Mouse (Mus musculus) monocyte, adult 2 months (primary cell): Measurements from ENCODE around the gene Helq.

ENCODE experiments used
- DNase-seq, 2 experiments: peaks; one replicate each; pipeline ENCODE4 v3.0.0; 2022; ENCODE audit warnings: low spot score in 2 of 2, low read depth in 1 of 2

Gene Helq

DNA sequence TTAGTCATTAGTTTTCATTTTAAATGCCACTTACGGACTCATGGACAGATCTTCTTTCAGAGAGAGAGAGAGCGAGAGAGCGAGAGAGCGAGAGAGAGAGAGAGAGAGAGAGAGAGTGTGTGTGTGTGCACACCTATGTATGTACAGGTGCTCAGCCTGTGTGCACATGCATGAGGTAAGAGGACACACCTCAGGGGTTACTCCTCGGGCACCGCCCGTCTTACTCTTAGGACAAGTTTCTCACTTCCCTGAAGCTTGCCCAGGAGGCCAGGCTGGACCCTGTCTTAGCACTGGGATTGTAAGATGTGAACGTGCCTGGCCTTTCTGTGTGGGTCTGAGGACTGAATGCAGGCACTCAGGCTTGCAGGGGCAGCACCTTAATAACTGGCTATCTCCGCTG is 10.9 kb downstream of the Helq start:
- DNase-seq = no peak

GRCm38 (mm10) chr5:100779002-100779401 is 19.4 kb downstream of the Helq start:
- no peak for DNase-seq

GRCm38 (mm10) chr5:100776900-100777299 is 21.5 kb downstream of the Helq start:
- DNase-seq = no peak

DNA sequence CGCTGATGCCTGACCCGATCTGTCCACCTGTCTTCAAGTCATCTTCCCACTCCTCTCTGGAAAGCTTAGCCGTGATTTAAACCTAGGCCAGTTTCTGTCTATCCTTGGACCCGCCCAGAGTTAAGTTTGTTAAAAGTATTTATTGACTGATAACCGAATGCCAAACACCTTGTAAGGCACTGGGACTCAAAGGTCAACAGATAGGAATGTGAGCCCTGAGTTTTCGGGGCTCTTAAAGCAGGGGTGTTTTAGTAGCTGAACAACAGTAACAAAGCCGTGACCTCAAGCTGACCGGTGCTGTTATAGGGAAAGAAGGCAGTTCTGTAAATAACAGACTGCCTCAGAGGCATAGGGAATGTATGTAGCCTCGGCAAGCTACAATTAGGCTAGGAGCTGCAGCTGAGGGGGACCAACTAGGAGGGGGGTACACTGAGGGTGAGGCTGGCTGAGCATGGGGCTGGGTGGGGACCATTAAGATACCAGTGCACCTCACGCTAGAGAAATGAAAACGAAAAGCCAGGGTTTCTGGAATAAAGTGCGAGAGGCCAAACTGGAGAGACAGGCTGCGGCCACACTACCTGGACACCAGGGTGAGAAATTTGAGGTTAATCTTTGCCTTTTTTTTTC is 22.5 kb downstream of the Helq start:
- no peak for DNase-seq

- DNase-seq = no peak
These were observed 26.8 kb downstream of the Helq start for GRCm38 (mm10) chr5:100771575-100771974.

DNA sequence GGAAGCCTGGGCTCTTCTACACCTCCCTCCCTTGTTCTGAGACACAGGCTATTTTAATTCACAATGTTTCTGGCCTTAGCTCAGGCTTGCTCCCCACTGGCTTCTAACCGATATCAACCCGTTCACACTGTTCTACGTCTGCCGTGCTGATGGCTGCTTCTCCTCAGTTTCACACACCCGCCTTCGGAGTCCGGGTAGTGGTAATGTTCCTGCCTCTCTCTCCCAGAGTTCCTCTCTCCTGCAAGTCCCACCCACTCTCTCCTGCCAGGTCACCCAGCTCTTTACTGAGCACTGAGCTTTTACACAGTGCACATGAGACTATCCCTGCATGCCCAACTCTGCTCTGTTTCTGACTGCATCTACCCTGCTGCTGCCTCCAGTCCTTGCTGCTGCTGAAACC is 32.4 kb downstream of the Helq start:
- DNase-seq = no peak

DNA sequence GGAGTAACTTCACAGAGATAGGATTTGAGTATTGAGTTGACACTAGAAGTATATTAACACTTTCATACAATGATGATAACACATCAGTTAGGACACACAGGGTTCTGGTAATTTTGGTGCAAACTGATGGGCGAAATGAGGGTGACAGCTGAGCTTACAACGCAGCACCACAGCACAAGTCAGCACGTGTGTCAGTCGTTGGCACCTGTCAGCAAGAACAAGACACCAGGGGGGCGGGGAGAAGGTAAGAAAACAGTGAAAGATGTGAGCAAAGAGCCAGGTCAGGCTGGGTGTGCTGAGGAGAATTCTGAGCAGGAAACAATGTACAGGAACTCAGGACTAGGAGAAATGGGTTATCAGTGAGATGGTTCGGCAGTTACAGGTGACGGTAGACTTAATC is 36.7 kb downstream of the Helq start:
- DNase-seq = no peak

DNA sequence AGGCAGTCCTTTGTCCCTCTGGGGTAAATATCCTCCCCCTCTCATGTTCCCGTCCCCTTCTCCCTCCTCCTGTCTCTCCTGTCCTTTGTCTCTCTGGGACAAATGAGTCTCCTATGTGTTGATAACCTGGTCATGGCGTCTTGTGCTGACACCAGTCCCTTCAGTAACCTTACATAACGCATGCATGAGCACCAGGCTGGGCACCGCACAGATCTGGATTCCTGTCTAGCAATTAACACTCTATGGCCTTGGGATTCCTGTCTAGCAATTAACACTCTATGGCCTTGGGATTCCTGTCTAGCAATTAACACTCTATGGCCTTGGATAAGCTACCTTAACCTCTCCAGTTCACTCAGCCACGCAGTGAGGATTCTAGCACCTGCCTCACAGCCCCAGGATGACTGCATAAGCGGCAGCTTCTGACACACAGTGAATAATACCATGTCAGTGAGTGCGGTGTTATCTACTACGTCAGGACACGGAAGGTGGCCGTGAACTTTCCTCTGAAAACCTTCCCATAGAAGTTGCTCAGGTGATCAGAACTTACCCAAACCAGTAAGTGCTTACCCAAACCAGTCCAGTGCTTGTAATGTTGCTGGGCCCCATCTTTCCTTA is 38.2 kb downstream of the Helq start:
- DNase-seq = no peak

DNA sequence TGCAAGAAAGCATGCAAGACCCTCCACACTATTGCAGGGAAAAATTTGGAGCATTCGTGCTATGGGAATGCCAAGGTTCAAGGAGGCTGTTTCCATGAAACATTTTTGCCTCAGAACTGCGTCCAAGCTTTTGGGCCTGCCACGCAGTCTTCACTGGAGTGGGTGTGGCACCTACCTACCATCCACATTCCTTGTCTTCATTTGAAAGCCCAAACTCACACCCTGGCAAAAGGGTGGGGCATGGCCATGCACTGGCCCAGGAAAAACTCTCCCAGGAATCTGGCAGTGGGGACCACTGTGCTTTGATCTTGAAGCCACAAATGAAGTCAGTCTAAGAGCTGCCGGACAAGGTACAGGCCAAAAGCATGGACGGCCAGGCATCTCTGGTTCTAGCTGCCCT is 40.3 kb downstream of the Helq start:
- DNase-seq = no peak

GRCm38 (mm10) chr5:100753407-100753806 is 45.0 kb downstream of the Helq start:
- no peak for DNase-seq

DNA sequence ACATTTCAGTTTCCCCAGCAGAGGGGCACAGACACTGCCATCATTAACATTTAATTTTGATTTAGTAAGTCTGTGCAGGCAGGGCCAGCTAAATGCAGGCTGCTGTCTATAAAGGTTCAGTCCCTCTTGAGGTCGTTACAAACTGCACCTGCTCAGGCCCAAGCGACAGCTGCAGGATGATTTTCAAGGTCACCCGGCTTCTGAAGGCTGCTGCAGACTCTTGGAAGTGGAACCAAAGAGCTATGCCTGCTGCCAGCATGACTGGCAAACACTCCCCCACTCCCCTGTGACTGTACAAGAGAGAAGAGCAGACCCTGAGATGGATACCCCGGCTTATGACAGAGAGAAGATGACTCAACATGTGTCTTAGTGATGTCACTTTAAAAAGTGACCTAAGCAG is 46.7 kb downstream of the Helq start:
- no peak for DNase-seq

- DNase-seq = peak in 1 of 2 experiments; percentile 14
These were observed 47.7 kb downstream of the Helq start for GRCm38 (mm10) chr5:100750617-100751255.

DNA sequence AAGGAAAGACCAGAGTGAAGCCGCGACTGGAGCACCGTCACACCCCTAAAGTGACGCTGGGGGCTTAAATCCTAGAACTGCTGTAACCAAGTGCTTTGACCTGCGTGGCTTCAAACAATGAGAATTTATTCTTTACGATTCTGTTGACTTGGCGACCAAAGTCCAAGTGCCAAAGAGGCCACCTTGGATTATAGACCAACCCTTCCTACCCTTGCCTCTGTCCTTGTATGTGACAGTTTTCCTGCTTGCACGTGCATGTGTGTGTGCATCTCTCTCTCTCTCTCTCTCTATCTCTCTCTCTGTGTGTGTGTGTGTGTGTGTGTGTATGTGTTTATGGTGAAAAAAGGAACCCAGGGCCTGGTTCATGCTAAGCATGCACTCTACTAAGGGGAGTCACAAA is 59.6 kb downstream of the Helq start:
- DNase-seq = no peak

GRCm38 (mm10) chr5:100736919-100737318 is 61.5 kb downstream of the Helq start:
- no peak for DNase-seq

DNA sequence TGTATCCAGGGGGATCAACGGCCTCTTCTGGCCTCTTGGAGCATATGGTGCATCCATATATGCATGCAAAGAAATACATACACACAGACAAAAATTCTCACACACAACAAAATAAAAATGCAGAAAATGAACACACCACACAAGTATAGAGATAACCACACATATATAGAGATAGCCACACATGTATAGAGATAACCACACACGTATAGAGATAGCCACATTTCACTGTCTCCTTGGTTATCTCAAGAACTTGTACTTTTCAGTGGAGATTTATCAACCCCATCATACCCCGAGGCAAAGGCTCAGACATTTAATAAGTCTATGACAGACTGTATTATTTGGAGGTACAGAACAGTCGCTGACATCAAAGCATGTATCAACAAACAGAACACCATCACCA is 63.9 kb downstream of the Helq start:
- no peak for DNase-seq

DNA sequence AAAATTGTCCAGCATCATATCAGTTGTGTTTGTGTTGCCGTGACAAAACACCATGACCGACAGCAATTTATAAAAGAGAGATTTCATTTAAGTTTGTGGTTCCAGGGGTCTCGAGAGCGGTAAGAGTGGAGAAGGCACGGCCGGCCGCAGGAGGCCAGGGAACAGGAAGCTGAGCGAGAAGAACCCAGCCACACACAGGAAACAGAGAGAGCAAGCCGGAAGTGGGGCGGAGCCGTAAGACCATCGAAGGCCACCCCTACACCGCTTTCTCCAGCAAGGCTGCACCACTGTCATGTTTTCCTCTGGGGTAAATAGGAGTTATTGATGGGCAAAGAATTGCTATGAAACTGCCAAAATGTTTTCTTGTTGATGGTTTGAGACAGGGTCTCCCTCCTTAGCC is 69.6 kb downstream of the Helq start:
- DNase-seq = no peak

GRCm38 (mm10) chr5:100726001-100726400 is 72.4 kb downstream of the Helq start:
- no peak for DNase-seq

GRCm38 (mm10) chr5:100719235-100720088 is 78.9 kb downstream of the Helq start, which contains the start of gene Hpse:
Hpse (minus strand) TSS chr5:100719716.
- DNase-seq = peak in 1 of 2 experiments; percentile 20

- DNase-seq = no peak
These were observed 81.6 kb downstream of the Helq start for GRCm38 (mm10) chr5:100716762-100717161.
